Mouse (Mus musculus): ENCODE measurements at regions not wholly inside any gene's neighbourhood (a gene's known extent, or its start where the extent isn't known, plus 50 kb on each side); places are given as distances from the start of the nearest gene placed in this dataset.

DNA sequence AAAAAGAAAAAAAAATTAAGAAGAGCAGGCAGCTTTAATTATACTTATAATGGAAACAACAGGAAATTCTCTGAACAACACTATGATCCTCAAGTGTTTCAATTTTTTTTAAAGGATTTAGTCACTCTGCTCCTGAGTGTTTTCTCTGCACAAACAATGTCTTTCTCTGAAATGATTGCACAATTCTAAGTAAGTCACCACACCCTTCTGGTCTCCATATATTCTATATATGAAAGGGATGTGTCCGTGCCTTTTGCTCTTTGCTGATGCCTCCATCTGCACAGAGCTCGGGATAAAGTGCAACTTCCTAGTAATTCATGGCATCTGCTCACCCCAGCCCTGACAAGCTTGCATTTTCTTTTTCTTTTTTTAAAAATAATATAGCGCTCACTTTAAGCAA is 1127.5 kb upstream of the Zeb2 start:
- no peak overlapping the region for H3K4me2 ChIP-seq (replicated peaks; ENCODE audit: low read depth, low read length, severe bottlenecking)
- DNase-seq (ENCODE audit: low spot score) (no peak), ATAC-seq (ENCODE audit: low FRiP score, low read depth) (no peak)
- no peak overlapping the region for H3K27ac ChIP-seq (replicated peaks; ENCODE audit: low read depth, low read length)
- H3K27me3 ChIP-seq (ENCODE audit: control insufficient read depth, insufficient read depth, low read length), result no peaks in the 10 kb centered on the region
- H3K9ac ChIP-seq (ENCODE audit: low read depth, low read length, severe bottlenecking), result no peak overlapping the region
- no peak overlapping the region for H3K4me3 ChIP-seq (replicated peaks; ENCODE audit: low read length)
- H3K36me3 ChIP-seq (ENCODE audit: control insufficient read depth, insufficient read depth, low read length), result no peaks in the 10 kb centered on the region
- no peak for TF ChIP-seq POLR2A (IDR thresholded peaks at IDR 0.05; ENCODE audit: borderline replicate concordance, extremely low read depth, insufficient read depth, insufficient read length)
- WGBS, result 87% methylated on average over 3 of the region's 3 CpGs
- H3K4me1 ChIP-seq (ENCODE audit: control insufficient read depth, insufficient read depth, low read length), result no peaks in the 10 kb centered on the region
- no peaks in the 10 kb centered on the region for H3K9me3 ChIP-seq (ENCODE audit: control insufficient read depth, low read length)

DNA sequence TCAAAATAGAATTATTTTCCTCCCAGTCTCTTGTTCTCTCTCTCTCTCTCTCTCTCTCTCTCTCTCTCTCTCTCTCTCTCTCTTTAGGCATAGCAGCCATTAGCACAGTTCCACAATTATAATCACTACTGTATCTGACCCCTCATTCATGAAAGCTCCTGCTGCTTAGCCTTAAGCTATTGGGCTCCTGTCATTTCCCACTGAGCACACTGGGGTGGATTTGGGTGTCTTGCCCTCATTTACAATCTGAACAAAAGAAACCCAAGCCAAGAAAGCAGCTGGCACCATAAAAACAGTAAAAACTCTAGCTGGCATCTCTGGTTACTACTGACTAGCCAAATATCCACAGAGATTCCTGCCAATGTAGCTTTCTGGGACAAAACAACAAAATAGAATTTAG is 1125.6 kb upstream of the Zeb2 start:
- Histone ChIP-seq H3K9me3 (ENCODE audit: control insufficient read depth, low read length) (no peaks in the 10 kb centered on the region), H3K4me3 (replicated peaks; ENCODE audit: low read length) (no peak overlapping the region), H3K4me2 (replicated peaks; ENCODE audit: low read depth, low read length, severe bottlenecking) (no peak overlapping the region), H3K4me1 (ENCODE audit: control insufficient read depth, insufficient read depth, low read length) (no peaks in the 10 kb centered on the region), H3K9ac (ENCODE audit: low read depth, low read length, severe bottlenecking) (no peak overlapping the region), H3K27ac (replicated peaks; ENCODE audit: low read depth, low read length) (no peak overlapping the region), H3K36me3 (ENCODE audit: control insufficient read depth, insufficient read depth, low read length) (no peaks in the 10 kb centered on the region), H3K27me3 (ENCODE audit: control insufficient read depth, insufficient read depth, low read length) (no peaks in the 10 kb centered on the region)
- TF ChIP-seq POLR2A (IDR thresholded peaks at IDR 0.05; ENCODE audit: borderline replicate concordance, extremely low read depth, insufficient read depth, insufficient read length), result no peak
- DNase-seq (ENCODE audit: low spot score), result no peak
- no peak for ATAC-seq (ENCODE audit: low FRiP score, low read depth)

DNA sequence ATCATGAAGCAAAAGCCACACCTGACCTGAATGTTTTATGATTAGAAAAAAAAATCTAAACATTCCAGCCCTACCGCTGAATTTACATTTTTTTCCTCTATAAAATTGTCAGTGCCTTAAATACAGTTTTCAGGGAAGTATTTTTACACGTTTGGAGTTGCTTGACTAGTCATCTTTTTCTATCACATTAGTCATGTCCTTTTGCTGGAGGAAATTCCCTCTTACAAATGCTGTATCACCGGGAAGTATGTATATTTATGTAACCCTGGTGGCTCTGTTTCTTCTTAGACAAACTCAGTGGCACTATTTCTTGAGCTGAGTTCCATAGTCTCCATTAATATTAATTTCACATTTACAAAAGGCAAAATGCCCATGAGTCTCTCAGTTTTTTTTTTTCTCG is 1122.7 kb upstream of the Zeb2 start:
- H3K9me3 ChIP-seq (ENCODE audit: control insufficient read depth, low read length), result no peaks in the 10 kb centered on the region
- ATAC-seq (ENCODE audit: low FRiP score, low read depth), result no peak
- H3K4me2 ChIP-seq (replicated peaks; ENCODE audit: low read depth, low read length, severe bottlenecking), result no peak overlapping the region
- no peak for DNase-seq (ENCODE audit: low spot score)
- H3K9ac ChIP-seq (ENCODE audit: low read depth, low read length, severe bottlenecking), result no peak overlapping the region
- H3K36me3 ChIP-seq (ENCODE audit: control insufficient read depth, insufficient read depth, low read length), result no peaks in the 10 kb centered on the region
- H3K27me3 ChIP-seq (ENCODE audit: control insufficient read depth, insufficient read depth, low read length), result no peaks in the 10 kb centered on the region
- no peaks in the 10 kb centered on the region for H3K4me1 ChIP-seq (ENCODE audit: control insufficient read depth, insufficient read depth, low read length)
- no peak for TF ChIP-seq POLR2A (IDR thresholded peaks at IDR 0.05; ENCODE audit: borderline replicate concordance, extremely low read depth, insufficient read depth, insufficient read length)
- no peak overlapping the region for H3K27ac ChIP-seq (replicated peaks; ENCODE audit: low read depth, low read length)
- H3K4me3 ChIP-seq (replicated peaks; ENCODE audit: low read length), result no peak overlapping the region
- 59% methylated on average over 4 of the region's 4 CpGs for WGBS

DNA sequence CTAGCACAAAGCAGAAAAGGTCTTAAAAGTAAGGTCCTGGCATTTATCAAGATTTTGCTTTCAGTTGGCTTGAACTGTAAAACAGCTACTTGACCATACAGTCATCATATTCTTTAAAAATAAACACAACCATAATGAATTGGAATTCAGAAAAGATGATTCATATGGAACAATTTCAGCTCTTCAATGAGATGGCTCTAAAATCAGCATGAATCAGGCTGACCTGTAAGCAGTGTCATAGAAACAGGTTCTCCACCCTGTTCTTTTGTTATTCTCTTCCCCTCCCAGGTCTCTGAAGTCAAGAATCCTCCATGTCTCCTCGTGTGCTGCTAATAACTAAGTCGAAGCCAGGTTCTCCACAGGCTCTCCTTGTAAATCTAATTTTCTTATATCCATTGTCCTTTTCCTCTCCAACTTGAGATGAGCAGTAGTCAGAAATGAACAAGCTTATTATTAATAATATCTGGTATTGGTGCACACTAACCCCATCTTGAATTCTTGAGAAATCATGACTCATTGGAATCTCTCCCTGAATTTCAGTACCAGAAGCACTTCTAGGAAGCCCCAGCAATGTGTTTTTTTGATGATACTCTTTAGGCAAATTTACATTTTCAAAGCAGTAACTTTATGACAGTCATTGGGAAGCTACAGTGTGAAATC is 1113.7 kb upstream of the Zeb2 start:
- no peak for TF ChIP-seq POLR2A (IDR thresholded peaks at IDR 0.05; ENCODE audit: borderline replicate concordance, extremely low read depth, insufficient read depth, insufficient read length)
- Histone ChIP-seq H3K4me1 (ENCODE audit: control insufficient read depth, insufficient read depth, low read length) (no peaks in the 10 kb centered on the region), H3K27ac (replicated peaks; ENCODE audit: low read depth, low read length) (no peak overlapping the region), H3K9me3 (ENCODE audit: control insufficient read depth, low read length) (no peaks in the 10 kb centered on the region), H3K36me3 (ENCODE audit: control insufficient read depth, insufficient read depth, low read length) (no peaks in the 10 kb centered on the region), H3K4me2 (replicated peaks; ENCODE audit: low read depth, low read length, severe bottlenecking) (no peak overlapping the region), H3K9ac (ENCODE audit: low read depth, low read length, severe bottlenecking) (no peak overlapping the region), H3K4me3 (replicated peaks; ENCODE audit: low read length) (no peak overlapping the region), H3K27me3 (ENCODE audit: control insufficient read depth, insufficient read depth, low read length) (no peaks in the 10 kb centered on the region)
- DNase-seq (ENCODE audit: low spot score) (no peak), ATAC-seq (ENCODE audit: low FRiP score, low read depth) (no peak)
- WGBS, result 80% methylated on average over 2 of the region's 2 CpGs

DNA sequence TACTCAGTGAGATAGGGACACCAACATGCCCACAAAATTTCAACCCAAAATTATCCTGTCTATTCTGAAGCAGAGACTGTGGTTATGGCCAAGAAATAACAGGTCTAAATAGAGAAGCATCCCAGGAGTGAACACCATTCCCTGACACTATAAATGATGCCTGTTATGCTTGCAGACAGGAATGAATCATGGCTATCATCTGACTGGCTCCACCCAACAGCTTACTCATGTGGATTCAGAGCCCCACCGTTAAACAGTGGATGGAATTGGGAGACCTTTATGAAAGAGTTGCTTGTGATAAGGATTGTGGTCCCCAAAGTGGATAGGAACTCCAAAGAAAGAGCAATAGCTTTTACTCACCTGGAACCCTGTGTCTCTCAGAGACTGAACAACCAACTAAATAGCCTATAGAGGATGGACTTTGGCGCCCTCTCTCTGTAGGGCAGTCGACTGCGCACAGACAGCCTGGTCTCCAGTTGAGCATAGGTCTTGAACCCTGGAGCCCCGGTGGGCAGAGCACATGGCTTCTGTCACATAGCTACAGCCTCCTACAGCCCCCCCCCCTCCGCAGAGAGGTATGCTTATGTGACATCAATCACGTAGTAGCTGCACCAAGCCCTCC is 1101.3 kb upstream of the Zeb2 start:
- Histone ChIP-seq H3K9ac (ENCODE audit: low read depth, low read length, severe bottlenecking) (no peak overlapping the region), H3K4me3 (replicated peaks; ENCODE audit: low read length) (no peak overlapping the region), H3K27me3 (ENCODE audit: control insufficient read depth, insufficient read depth, low read length) (no peaks in the 10 kb centered on the region), H3K36me3 (ENCODE audit: control insufficient read depth, insufficient read depth, low read length) (no peaks in the 10 kb centered on the region), H3K9me3 (ENCODE audit: control insufficient read depth, low read length) (no peaks in the 10 kb centered on the region), H3K4me2 (replicated peaks; ENCODE audit: low read depth, low read length, severe bottlenecking) (no peak overlapping the region), H3K27ac (replicated peaks; ENCODE audit: low read depth, low read length) (no peak overlapping the region), H3K4me1 (ENCODE audit: control insufficient read depth, insufficient read depth, low read length) (no peaks in the 10 kb centered on the region)
- 90% methylated on average over 7 of the region's 7 CpGs for WGBS
- ATAC-seq (ENCODE audit: low FRiP score, low read depth), result no peak
- no peak for TF ChIP-seq POLR2A (IDR thresholded peaks at IDR 0.05; ENCODE audit: borderline replicate concordance, extremely low read depth, insufficient read depth, insufficient read length)
- DNase-seq (ENCODE audit: low spot score), result no peak

Data from limb, embryonic 14.5 days (tissue).